Mouse (Mus musculus): ENCODE results near the gene Mpp3.

The Mpp3 gene

GRCm38 (mm10) chr11:102028087-102028816, at the start of gene Mpp3:
Gene Mpp3 (minus strand): TSS chr11:102028461.
- no peak for DNase-seq (ENCODE audit: low spot score)

GRCm38 (mm10) chr11:102073722-102074121, 45.5 kb upstream of the Mpp3 start:
- DNase-seq (ENCODE audit: low spot score) = no peak

DNA sequence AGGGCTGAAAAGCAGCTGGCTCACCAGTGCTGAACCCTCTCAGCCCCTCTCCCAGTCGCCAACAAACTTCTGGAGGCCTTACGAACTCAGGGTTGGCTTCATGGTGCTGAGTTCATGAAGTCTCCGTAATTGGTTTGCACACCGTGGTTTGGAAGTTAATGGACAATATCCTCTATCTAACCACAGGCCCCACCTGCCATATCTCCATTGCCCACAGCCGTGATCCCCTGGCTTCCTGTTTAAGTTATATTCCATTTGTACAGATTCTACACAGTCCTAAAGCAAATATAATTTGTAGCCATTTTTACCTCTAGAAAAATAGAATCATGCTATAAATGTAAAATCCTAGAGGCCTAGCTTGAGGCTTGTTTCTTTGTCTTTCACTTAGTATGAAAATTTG, 44.5 kb upstream of the Mpp3 start:
- no peak for DNase-seq (ENCODE audit: low spot score)

DNA sequence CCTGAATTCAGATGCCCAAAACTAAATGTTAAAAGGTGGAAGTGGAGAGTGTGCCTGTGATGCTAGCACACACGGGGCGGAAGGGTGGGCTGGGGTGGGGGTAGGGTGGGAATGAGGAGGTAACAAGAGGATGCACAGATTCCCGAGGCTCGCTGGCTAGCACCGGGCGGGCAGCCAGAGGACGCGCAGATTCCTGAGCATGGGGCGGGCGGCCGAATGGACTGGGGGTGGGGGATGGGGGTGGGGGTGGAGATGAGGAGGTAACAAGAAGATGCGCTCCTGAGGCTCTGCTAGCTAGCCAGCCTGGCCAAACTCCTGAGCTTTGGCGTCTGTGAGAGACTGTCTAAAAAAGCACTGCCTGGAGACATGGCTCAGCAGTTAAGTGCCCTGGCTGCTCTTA, 42.2 kb upstream of the Mpp3 start:
- no peak for DNase-seq (ENCODE audit: low spot score)

GRCm38 (mm10) chr11:102069633-102070032, 41.4 kb upstream of the Mpp3 start:
- DNase-seq (ENCODE audit: low spot score) = no peak

DNA sequence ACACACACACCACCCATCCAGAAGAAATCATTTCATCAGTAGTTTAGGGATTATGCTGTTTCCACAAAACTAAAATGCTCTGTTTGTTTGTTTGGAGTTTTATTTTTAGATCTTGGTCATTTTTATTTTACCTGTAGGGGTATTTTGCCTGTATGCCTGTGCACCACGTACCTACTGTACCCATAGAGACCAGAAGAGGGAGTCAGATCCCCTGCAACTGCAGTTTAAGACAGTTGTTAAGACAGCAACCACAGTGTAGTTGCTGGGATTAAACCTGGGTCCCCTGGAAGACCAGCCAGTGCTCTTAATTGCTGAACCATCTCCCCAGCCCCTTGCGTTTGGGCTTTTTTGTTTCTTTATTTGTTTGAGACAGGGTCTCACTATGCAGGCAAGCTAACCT, 40.7 kb upstream of the Mpp3 start:
- DNase-seq (ENCODE audit: low spot score) = no peak

DNA sequence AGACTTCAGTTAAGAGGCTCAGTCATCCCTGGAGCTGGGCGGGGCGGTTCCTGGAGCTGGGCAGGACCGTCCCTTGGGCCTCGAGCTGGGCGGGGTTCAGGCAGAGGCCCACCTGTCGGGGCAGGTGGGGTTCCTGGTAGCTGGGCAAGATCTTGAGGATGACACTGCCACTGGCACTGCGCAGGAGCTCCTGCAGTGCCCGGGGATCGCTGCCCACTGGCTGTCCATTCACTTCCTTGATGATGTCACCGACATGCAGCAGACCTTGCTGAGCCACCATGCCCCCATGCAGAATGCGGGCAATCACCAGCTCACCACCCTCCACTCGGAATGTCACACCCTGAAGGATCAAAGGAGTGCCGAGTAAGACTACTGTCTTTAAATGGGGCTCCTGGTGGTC, 34.8 kb upstream of the Mpp3 start:
- DNase-seq (ENCODE audit: low spot score) = no peak

- no peak for DNase-seq (ENCODE audit: low spot score)
Measured at GRCm38 (mm10) chr11:102061941-102062473, 33.7 kb upstream of the Mpp3 start.

- peak; percentile 32 for DNase-seq (ENCODE audit: low spot score)
Measured at GRCm38 (mm10) chr11:102061236-102061940, 33.1 kb upstream of the Mpp3 start.

- no peak for DNase-seq (ENCODE audit: low spot score)
Measured at GRCm38 (mm10) chr11:102053847-102054246, 25.6 kb upstream of the Mpp3 start.

- no peak for DNase-seq (ENCODE audit: low spot score)
Measured at GRCm38 (mm10) chr11:102053183-102053582, 24.9 kb upstream of the Mpp3 start.

GRCm38 (mm10) chr11:102052697-102053096, 24.4 kb upstream of the Mpp3 start:
- DNase-seq (ENCODE audit: low spot score) = no peak

DNA sequence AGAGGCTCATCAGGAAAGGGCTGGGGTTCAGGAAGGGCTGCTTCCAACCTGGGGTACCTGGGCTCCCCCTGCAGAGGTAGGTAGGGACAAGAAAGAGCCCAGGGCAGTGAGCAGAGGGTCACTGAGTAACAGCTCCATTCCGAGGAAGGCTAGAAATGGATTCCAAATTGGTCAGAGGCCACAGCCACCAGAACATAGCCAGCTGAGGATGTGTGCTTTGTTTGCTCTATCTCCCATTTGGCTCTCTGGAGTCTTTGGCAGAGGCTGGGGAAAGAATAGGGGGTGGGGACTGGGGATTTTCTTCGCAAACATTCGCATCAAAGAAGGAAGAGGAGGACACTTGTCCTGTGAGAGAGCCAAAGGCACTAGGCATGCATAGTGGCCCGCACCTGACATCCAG, 23.7 kb upstream of the Mpp3 start:
- no peak for DNase-seq (ENCODE audit: low spot score)

DNA sequence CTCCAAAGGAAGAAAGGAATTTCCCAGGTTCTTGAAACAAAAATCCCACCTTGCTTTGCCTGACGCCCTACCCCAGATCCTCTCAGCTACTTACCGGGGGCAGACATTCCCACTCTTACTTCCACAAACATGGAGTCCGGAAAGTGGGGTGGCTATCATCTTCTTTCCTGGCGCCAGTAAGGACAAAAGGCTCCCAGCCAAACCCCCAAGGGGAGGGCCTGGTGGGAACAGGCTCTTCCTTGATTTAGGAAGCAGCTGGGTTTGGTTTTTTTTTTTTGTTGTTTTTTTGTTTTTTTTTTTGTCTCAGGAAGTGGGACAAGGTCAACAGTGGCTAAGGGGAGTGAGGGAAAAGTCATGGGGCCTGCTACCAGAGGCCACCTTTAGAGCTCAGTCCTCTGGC, 23.3 kb upstream of the Mpp3 start:
- DNase-seq (ENCODE audit: low spot score) = peak; percentile 40

GRCm38 (mm10) chr11:102049875-102050482, 21.7 kb upstream of the Mpp3 start:
- DNase-seq (ENCODE audit: low spot score) = no peak

GRCm38 (mm10) chr11:102046607-102047006, 18.3 kb upstream of the Mpp3 start:
- no peak for DNase-seq (ENCODE audit: low spot score)

DNA sequence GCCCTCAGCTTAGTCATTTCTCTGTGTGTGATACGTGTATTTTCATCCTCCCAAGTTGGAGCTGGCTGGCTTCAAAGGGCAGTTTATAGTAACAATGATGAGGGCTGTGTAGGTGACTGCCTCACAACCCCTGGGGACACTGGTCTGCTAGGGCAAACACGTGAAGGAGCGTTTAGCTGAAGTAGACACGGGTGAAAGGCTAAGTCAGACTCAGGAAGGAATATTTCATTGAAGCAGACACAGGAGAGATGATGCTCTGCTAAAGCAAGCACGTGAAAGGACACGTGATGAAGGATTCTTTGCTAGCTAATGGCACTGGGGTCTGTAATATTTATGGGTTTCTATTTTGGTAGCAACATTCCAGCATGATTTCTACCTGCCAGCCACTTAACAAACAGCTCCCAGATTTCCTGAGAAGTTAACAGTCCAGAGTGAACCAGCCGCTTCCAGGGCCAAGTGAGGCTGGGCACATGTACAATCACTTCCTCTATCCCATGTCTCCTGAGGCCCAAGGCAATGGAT, 16.5 kb upstream of the Mpp3 start:
- DNase-seq (ENCODE audit: low spot score) = no peak

- no peak for DNase-seq (ENCODE audit: low spot score)
Measured at GRCm38 (mm10) chr11:102043381-102043780, 15.1 kb upstream of the Mpp3 start.

DNA sequence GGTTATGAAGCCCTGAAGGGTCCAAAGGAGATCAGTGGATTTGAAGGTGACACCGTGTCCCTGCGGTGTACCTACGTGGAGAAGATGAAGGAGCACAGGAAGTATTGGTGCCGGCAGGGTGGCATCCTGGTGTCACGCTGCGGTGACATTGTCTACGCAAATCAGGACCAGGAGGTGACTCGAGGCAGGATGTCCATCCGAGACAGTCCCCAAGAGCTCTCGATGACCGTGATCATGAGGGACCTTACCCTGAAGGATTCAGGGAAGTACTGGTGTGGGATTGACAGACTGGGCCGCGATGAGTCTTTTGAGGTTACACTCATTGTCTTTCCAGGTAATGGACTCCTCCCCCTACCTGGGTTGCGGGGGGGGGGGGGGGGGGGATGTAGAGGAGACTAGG, 14.7 kb upstream of the Mpp3 start:
- no peak for DNase-seq (ENCODE audit: low spot score)

DNA sequence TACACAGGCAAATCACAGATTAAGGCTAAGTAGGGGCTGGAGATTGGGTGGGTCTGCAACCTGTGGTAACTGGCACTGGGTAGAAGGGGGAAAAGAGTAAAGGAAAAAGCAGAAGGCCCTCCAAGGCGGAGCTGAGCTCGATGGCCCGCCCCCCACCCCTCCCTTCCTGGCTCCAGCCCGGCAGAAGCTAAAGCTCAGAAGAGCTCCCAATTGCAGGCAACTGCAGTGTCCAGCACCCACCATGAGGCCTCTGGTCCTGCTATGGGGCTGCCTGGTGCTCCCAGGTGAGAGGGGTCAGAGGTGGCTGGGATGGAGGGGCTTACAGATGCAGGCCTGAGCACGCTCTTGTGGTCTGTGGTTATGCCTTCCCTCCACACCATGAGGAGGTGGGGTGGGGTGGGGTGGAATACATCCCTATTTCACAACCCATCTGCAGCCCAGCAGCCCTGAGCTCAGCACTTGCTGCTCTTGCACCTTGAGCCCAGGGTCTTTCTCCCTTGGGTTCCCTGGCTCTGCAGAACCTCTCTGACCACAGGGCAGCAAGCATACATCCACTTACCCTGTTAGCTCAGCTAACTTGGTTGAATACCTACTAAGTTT, 13.2 kb upstream of the Mpp3 start, which contains the start of gene Cd300lg:
Gene Cd300lg, plus strand, starts transcription at position 160 of the 600 bp plus-strand sequence.
- DNase-seq (ENCODE audit: low spot score) = no peak

- DNase-seq (ENCODE audit: low spot score) = no peak
Measured at GRCm38 (mm10) chr11:102040646-102041045, 12.4 kb upstream of the Mpp3 start.

GRCm38 (mm10) chr11:102040138-102040524, 11.9 kb upstream of the Mpp3 start:
- peak; percentile 80 for DNase-seq (ENCODE audit: low spot score)
